Mouse (Mus musculus): ENCODE results near the gene Cd5l.
"Not testable (repeated sequence)": the region's sequence is repeated elsewhere in the genome, so short reads cannot be mapped to it uniquely, and the experiment has no call there.

Gene Cd5l

DNA sequence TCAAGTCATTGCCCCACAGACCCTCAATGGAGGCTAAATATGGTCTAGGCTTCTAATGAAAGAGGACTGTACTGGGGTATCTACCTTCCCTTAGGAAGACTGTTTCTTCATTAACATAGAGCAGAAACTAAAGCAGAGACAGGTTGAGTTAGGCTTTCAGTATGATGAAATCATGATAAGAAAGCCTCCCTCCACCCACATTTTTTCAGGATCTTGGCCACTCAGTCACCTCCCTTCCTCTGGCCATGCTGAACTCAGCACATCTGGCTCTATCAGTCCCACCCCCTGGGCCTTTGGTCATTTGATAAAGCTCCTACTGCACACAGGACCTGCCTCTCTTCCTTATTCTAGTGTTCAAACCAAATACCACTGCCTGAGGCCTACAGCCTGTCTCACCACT, at the start of gene Cd5l:
TSS of gene Cd5l (plus strand) at position 301 of the 400 bp plus-strand sequence.
- no peak for DNase-seq (ENCODE audit: low spot score)

GRCm38 (mm10) chr3:87309922-87310321, 47.8 kb upstream of the Cd5l start:
- no peak for DNase-seq (ENCODE audit: low spot score)

DNA sequence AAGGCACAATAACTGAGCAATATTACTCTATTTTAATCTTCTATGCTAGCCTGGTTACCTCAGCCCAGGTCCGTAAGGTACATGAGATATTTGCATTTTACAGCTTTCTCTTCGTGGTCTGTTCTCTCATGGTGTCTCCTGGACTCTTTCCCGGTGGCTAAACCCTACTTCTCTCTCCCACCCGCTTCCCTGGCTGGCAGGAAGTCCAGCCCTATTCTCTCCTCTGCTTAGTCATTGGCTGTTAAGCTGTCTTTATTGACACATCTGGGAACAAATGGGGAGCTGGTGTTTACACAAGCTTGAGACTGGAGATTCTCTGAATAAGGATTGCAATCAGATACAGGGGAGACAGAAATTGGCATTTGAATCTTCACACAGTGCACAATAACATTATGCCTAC, 35.1 kb upstream of the Cd5l start:
- no peak for DNase-seq (ENCODE audit: low spot score)

DNA sequence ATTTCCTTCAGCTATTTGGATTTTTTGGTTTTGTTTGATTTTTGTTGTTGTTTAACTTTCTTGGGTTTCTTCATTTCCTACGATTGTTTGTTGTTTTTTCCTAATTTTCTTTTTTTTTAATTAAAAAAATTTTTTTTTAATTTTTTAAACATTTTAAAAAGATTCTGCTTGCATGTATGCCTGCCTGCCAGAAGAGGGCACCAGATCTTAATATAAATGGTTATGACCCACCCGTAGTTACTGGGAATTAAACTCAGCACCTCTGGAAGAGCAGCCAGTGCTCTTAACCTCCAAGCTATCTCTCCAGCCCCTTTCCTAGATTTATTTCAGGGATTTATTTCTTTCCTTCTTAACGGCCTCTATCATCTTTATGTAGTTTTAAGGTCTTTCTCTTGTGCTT, 33.9 kb upstream of the Cd5l start:
- no peak for DNase-seq (ENCODE audit: low spot score)

GRCm38 (mm10) chr3:87337899-87338298, 19.8 kb upstream of the Cd5l start:
- DNase-seq (ENCODE audit: low spot score) = no peak

- not testable (repeated sequence) for DNase-seq (ENCODE audit: low spot score)
These were observed 6.7 kb upstream of the Cd5l start for GRCm38 (mm10) chr3:87350992-87351391.

- no peak for DNase-seq (ENCODE audit: low spot score)
These were observed 1.5 kb downstream of the Cd5l start for GRCm38 (mm10) chr3:87359215-87359614.

- no peak for DNase-seq (ENCODE audit: low spot score)
These were observed 2.8 kb downstream of the Cd5l start for GRCm38 (mm10) chr3:87360466-87360865.

GRCm38 (mm10) chr3:87365691-87366090, 8.0 kb downstream of the Cd5l start:
- DNase-seq (ENCODE audit: low spot score) = no peak

DNA sequence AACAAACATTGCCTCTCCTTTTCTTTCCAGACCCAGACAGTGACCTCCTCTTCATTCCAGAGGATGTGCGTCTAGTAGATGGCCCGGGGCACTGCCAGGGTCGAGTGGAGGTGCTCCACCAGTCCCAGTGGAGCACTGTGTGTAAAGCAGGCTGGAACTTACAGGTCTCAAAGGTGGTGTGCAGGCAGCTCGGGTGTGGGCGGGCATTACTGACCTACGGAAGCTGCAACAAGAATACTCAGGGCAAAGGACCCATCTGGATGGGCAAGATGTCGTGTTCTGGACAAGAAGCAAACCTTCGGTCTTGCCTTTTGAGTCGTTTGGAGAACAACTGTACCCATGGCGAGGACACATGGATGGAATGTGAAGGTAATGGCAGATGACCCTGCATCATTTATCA, 9.8 kb downstream of the Cd5l start:
- no peak for DNase-seq (ENCODE audit: low spot score)

DNA sequence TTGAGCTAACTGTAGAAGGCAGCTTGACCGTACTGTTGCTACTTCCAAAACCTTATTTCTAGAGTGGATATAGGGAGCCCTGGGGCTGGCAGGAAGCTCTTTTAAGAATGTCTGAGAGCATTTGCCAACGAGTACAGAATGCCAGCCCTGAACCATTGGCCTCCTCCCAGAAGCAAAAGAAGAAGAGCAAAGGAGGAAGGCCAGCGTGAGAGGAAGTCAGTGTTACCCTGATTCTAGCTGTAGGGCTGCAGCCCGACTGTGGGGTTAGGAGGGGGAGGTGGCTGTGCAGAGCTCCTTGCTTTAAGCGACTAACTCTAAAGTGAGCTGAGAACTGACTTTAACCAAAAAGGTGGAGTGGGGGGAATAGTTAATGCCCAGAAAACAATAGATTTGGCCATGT, 11.5 kb downstream of the Cd5l start:
- no peak for DNase-seq (ENCODE audit: low spot score)

- peak; percentile 28 for DNase-seq (ENCODE audit: low spot score)
These were observed 18.8 kb downstream of the Cd5l start, which contains the start of gene Fcrl1 for GRCm38 (mm10) chr3:87376195-87377165. Gene Fcrl1 (plus strand): TSS chr3:87376387.

- DNase-seq (ENCODE audit: low spot score) = no peak
These were observed 19.5 kb downstream of the Cd5l start for GRCm38 (mm10) chr3:87377228-87377627.

DNA sequence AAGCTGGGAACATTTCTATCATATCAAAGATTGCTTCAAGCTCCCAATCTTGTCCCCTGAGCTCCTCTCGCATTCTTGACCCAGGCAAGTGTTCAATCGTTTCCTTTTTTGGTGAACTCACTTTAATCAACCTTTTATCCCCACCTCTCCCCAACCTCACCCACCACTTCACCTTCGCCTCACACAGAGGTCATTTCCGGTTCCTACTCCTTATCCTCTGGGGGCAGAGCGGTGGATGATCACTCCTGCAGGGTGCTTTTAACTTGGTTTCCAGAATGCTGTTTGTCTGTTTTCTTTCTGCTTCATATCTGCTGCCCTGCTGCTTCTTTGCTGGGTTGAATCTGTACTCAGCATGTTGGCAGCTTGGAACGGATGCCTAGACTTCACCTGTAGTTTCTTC, 20.0 kb downstream of the Cd5l start:
- no peak for DNase-seq (ENCODE audit: low spot score)

DNA sequence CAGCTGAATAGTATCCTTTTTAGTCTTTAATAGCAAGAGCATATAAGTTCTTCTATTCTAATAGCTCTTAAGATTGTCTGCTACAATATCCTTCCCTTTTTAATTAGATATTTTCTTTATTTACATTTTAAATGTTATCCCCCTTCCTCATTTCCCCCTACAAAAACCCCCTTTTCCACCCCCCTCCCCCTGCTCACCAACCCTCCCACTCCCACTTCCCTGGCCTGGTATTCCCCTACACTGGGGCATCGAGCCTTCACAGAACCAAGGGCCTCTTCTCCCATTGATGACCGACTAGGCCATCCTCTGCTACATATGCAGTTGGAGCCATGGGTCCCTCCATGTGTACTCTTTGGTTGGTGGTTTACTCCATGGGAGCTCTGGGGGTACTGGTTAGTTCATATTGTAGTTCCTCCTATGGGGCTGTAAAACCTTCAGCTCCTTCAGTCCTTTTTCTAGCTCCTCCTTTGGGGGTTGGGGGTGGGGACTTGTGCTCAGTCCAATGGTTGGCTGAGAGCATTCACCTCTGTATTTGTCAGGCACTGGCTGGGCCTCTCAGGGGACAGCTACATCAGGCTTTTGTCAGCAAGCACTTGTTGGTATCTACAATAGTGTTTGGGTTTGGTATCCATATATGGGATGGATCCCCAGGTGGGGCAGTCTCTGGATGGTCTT, 22.1 kb downstream of the Cd5l start:
- DNase-seq (ENCODE audit: low spot score) = not testable (repeated sequence)

GRCm38 (mm10) chr3:87381806-87382712, 24.4 kb downstream of the Cd5l start:
- DNase-seq (ENCODE audit: low spot score) = no peak

DNA sequence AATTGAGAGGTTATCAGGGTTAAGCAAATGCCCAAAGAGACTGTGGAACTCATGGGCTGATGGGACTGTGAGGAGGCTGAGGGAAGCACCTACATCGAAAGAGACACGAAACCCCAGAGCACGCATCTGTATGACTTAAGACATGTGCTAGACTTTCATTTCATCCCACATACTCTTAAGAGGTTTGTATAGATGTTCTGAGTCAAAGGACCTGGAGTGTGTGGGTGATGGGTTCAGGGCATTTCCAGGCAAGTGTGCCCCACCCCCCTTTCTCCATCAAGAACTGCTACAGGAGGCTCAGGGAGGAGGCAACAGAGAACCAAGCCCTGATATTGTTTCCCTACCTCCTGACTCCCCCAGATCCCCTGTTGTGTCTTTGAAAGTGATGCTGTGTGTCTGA, 25.6 kb downstream of the Cd5l start:
- no peak for DNase-seq (ENCODE audit: low spot score)

DNA sequence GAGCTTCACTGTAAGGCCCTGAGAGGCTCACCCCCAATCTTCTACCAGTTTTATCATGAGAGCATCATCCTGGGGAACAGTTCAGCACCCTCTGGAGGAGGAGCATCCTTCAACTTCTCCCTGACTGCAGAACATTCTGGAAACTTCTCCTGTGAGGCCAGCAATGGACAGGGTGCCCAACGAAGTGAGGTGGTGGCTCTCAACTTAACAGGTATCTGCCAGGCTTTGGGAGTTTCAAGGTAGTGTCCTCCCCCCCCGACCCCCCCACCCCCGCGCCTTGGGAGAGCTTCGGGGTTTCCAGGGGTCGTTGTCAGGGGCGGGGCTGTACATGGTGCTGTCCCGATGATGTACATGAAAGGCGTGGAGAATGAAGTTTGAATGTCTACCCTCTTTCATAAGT, 27.4 kb downstream of the Cd5l start:
- DNase-seq (ENCODE audit: low spot score) = no peak

DNA sequence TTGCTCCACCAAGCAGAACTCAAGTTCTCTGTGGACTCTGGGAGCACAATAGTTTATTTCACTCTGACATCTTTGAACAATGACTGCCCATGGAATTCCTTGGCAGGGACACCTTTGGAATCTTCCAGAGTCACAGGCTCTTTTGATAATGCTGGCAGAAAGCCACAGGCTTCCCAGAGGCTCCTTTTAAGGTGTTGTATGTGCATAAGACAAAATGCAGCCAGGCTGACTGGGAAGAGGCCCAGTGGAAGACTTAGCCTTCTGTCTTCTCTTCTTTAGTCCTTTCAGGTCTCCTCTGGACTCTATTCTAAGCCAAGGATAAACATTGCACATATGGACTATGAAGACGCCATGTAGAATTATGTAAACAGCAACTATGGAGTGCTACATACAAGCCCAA, 33.3 kb downstream of the Cd5l start:
- DNase-seq (ENCODE audit: low spot score) = no peak

DNA sequence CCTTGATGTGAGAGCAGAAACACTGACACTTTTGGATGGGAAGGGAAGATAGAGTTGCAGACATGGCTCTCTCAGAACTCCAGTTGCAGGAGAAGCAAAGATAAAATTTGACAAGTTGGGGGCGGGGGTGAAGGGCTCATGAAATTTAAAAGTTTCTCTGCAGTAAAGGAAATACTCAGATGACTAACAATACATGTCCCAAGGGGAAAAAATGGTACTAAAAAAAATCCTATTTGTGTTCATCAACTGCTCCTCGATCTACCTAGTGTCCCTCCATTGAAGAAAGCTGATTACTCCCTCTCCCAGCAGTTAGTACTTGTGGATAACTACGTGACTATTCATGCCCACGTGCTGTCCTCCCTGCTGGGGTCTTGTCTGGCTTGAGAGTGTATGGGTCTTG, 41.1 kb downstream of the Cd5l start:
- no peak for DNase-seq (ENCODE audit: low spot score)

GRCm38 (mm10) chr3:87399906-87400305, 42.2 kb downstream of the Cd5l start:
- no peak for DNase-seq (ENCODE audit: low spot score)

GRCm38 (mm10) chr3:87401321-87401720, 43.6 kb downstream of the Cd5l start:
- DNase-seq (ENCODE audit: low spot score) = no peak

Measured in testis, postnatal 14 days (tissue).